Mouse (Mus musculus) heart, postnatal 0 days (tissue): ENCODE measurements at regions not wholly inside any gene's neighbourhood (a gene's known extent, or its start where the extent isn't known, plus 50 kb on each side); places are given as distances from the start of the nearest gene placed in this dataset.

Experiments used
- ATAC-seq: fragments of 200-750 bp; cut with Nextera tagmentation; 2 replicates; pipeline ENCODE4 v1.8.0; 2017; ENCODE audit warnings: low read depth, moderate number of reproducible peaks, moderate library complexity; ENCODE audit not compliant: insufficient read depth
- DNase-seq: peaks from one replicate; pipeline ENCODE4 v3.0.0-alpha.2; 2016; ENCODE audit warnings: low spot score
- H3K27ac ChIP-seq: fragments of 300-500 bp; sonication (generic); 2 replicates; pipeline ENCODE4 v1.5.1; 2014; ENCODE audit warnings: low read depth, mild to moderate bottlenecking
- H3K27me3 ChIP-seq: fragments of 300-500 bp; sonication (generic); 2 replicates; pipeline ENCODE4 v1.6.1; 2014; ENCODE audit warnings: low read length, mixed read lengths; ENCODE audit not compliant: control insufficient read depth, insufficient read depth
- H3K36me3 ChIP-seq: fragments of 300-500 bp; sonication (generic); replicated peaks from 2 replicates; pipeline ENCODE4 v1.6.1; 2014; ENCODE audit warnings: low read length, mixed read lengths; ENCODE audit not compliant: control insufficient read depth, insufficient read depth
- H3K4me1 ChIP-seq: fragments of 300-500 bp; sonication (generic); 2 replicates; pipeline ENCODE4 v1.6.1; 2014; ENCODE audit warnings: antibody characterized with exemption; ENCODE audit not compliant: control insufficient read depth, insufficient read depth
- H3K4me2 ChIP-seq: fragments of 300-500 bp; sonication (generic); 2 replicates; pipeline ENCODE4 v1.6.1; 2014; ENCODE audit warnings: low read depth, mild to moderate bottlenecking, low read length, moderate library complexity
- H3K4me3 ChIP-seq: fragments of 300-500 bp; sonication (generic); 2 replicates; pipeline ENCODE4 v1.5.1; 2014; ENCODE audit warnings: low read depth, low read length
- H3K9ac ChIP-seq: fragments of 300-500 bp; sonication (generic); replicated peaks from 2 replicates; pipeline ENCODE4 v1.6.1; 2014; ENCODE audit warnings: low read depth, low read length, mixed read lengths
- H3K9me3 ChIP-seq: fragments of 300-500 bp; sonication (generic); replicated peaks from 2 replicates; pipeline ENCODE4 v1.6.1; 2016; ENCODE audit warnings: low read length; ENCODE audit not compliant: control insufficient read depth
- CTCF ChIP-seq: IDR thresholded peaks from 2 replicates; pipeline ENCODE4 v1.5.1; 2016; ENCODE audit warnings: antibody characterized with exemption, control low read depth, low read depth
- EP300 ChIP-seq: IDR thresholded peaks from 2 replicates; pipeline ENCODE4 v1.6.1; 2016; ENCODE audit warnings: antibody characterized with exemption, low read depth
- WGBS: fragments of 180-500 bp; shearing (Covaris S2); extraction: QIAGEN DNeasy Blood & Tissue Kit; methylation state at CpG from one replicate; pipeline ENCODE4 v1.1.7; 2014; 5-methylcytosine and 5-hydroxymethylcytosine counted together

GRCm38 (mm10) chr1:184650541-184651105, 81.8 kb downstream of the Hlx start:
- WGBS = 74% methylated on average over 4 of the region's 4 CpGs
- ATAC-seq = no peak
- TF ChIP-seq CTCF (no peak), EP300 (no peak)

GRCm38 (mm10) chr1:184647920-184648540, 84.4 kb downstream of the Hlx start:
- H3K4me2 ChIP-seq = no peak overlapping the region
- no peaks in the 10 kb centered on the region for H3K27me3 ChIP-seq
- H3K36me3 ChIP-seq = no peaks in the 10 kb centered on the region
- ATAC-seq = no peak
- no peak overlapping the region for H3K27ac ChIP-seq
- H3K4me1 ChIP-seq = peaks cover 7% of the 10 kb centered on the region
- no peak for DNase-seq
- H3K9ac ChIP-seq = no peak overlapping the region
- H3K4me3 ChIP-seq = no peak overlapping the region
- 81% methylated on average over 8 of the region's 8 CpGs for WGBS
- TF ChIP-seq CTCF = no peak
- no peak for TF ChIP-seq EP300
- peaks cover 4% of the 10 kb centered on the region for H3K9me3 ChIP-seq

More at GRCm38 (mm10) chr1:184650541-184651105, 81.8 kb downstream of the Hlx start:
- Histone ChIP-seq H3K9me3 (peaks cover 4% of the 10 kb centered on the region), H3K4me3 (no peak overlapping the region), H3K4me1 (no peaks in the 10 kb centered on the region), H3K27me3 (no peaks in the 10 kb centered on the region), H3K27ac (no peak overlapping the region), H3K36me3 (no peaks in the 10 kb centered on the region), H3K9ac (no peak overlapping the region), H3K4me2 (no peak overlapping the region)
- no peak for DNase-seq

- Histone ChIP-seq H3K4me1 (peaks cover 7% of the 10 kb centered on the region), H3K4me3 (no peak overlapping the region), H3K27me3 (no peaks in the 10 kb centered on the region), H3K4me2 (no peak overlapping the region), H3K27ac (no peak overlapping the region), H3K36me3 (no peaks in the 10 kb centered on the region), H3K9me3 (peaks cover 4% of the 10 kb centered on the region), H3K9ac (no peak overlapping the region)
- no peak for TF ChIP-seq EP300
- no peak for TF ChIP-seq CTCF
- ATAC-seq (no peak), DNase-seq (no peak)
- WGBS = 32% methylated on average over 9 of the region's 9 CpGs
Observed at GRCm38 (mm10) chr1:184644767-184645598, 87.4 kb downstream of the Hlx start.

GRCm38 (mm10) chr1:184630695-184631475, 101.5 kb downstream of the Hlx start:
- WGBS = 79% methylated on average over 13 of the region's 13 CpGs
- Histone ChIP-seq H3K9ac (no peak overlapping the region), H3K27ac (no peak overlapping the region), H3K36me3 (no peaks in the 10 kb centered on the region), H3K4me3 (no peak overlapping the region), H3K4me2 (no peak overlapping the region), H3K9me3 (no peaks in the 10 kb centered on the region), H3K4me1 (peaks cover 8% of the 10 kb centered on the region; the same call in 1 of the 2 replicates), H3K27me3 (no peaks in the 10 kb centered on the region)
- DNase-seq = no peak
- TF ChIP-seq EP300 (no peak), CTCF (no peak)
- no peak for ATAC-seq

GRCm38 (mm10) chr1:184629194-184629593, 103.2 kb downstream of the Hlx start:
- no peaks in the 10 kb centered on the region for H3K9me3 ChIP-seq

More at GRCm38 (mm10) chr1:184629194-184629593, 103.2 kb downstream of the Hlx start:
- ATAC-seq (peak; percentile 20; the same call in 1 of the 2 replicates), DNase-seq (peak; percentile 22)
- Histone ChIP-seq H3K27me3 (no peaks in the 10 kb centered on the region), H3K9ac (no peak overlapping the region), H3K27ac (no peak overlapping the region), H3K4me3 (no peak overlapping the region), H3K36me3 (no peaks in the 10 kb centered on the region), H3K4me2 (no peak overlapping the region), H3K4me1 (peaks cover 8% of the 10 kb centered on the region; the same call in 1 of the 2 replicates)
- 52% methylated on average over 9 of the region's 9 CpGs for WGBS
- TF ChIP-seq EP300 (no peak), CTCF (no peak)
